Mouse (Mus musculus): ENCODE data around the gene Opcml.

GRCm38 (mm10) chr9:28181916-28182315, 391.3 kb downstream of the Opcml start:
- TF ChIP-seq CTCF (IDR thresholded peaks at IDR 0.05; ENCODE audit: control insufficient read depth, insufficient read depth, insufficient read length) (no peak), USF1 (IDR thresholded peaks at IDR 0.05; ENCODE audit: low read depth) (no peak), CEBPB (IDR thresholded peaks at IDR 0.05; ENCODE audit: low read depth) (no peak)
